Mouse (Mus musculus): ENCODE results near the gene Gpatch2l. TPM values are rescaled to one million over a fixed set of nuclear protein-coding genes. Genes with fewer than 3 reads are reported as not detected.

Gpatch2l gene
- 10 to 100 TPM; 27.9 to 29.3 TPM for total RNA-seq (2021)
- long read RNA-seq, experiment 1, full-length matches to known transcripts = 8 of 15 reads
- long read RNA-seq, experiment 1, partial matches to known transcripts = 2 of 15 reads
- long read RNA-seq, experiment 1, other reads (novel, unspliced or antisense) = 5 of 15 reads
- long read RNA-seq, experiment 2, full-length matches to known transcripts = 16 of 25 reads
- long read RNA-seq, experiment 2, partial matches to known transcripts = 2 of 25 reads
- long read RNA-seq, experiment 2, other reads (novel, unspliced or antisense) = 7 of 25 reads

DNA sequence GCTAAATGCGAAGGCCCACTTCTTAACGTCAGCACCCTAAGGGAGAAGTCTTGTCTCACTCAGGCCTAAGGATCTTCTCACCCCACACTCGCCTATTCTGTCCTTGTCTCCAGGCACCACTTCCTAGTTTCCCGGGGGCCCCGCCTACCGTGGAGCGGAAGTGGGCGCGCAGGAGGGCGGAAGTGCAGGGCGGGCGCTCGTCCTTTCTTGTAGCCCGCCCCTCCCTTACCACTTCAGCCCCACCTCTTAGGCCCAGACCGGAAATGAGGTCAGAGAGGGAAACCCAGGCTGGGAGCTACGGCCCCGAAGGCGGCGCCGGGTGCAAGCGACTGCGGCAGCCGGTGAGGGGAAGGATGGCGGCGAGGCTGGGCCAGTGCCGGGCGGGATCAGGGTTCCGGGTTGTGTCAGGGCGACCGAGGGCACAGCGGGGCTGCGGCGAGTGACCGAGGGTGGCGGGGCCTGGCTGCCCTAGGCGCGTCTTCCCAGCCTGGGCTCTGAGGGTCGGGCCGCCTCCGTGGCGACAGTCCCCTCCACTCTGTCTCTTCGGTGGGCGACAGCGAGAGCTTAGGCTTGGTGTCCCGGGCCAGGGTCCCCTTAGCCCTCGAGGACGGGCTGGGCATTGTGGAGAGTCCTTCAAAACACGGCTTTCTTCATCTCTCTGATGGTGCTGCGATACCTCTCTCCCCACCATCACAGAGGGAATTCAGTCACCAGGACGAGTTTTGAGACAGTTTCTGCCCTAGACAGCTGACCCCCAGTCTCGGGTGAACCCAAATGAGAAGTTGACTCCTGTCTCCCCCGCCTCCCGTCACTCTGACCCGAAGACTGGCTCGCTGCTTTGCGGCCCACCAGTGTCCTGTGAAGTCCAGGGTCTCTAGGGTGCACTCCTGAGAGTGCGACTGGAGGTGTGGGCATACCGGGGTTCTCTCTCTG is at the start of gene Gpatch2l:
Gene Gpatch2l, plus strand, starts transcription at position 255 of the 933 bp plus-strand sequence.
- DNase-seq (ENCODE audit: low spot score in 2 of 2) = peak; percentile 81 to 94

DNA sequence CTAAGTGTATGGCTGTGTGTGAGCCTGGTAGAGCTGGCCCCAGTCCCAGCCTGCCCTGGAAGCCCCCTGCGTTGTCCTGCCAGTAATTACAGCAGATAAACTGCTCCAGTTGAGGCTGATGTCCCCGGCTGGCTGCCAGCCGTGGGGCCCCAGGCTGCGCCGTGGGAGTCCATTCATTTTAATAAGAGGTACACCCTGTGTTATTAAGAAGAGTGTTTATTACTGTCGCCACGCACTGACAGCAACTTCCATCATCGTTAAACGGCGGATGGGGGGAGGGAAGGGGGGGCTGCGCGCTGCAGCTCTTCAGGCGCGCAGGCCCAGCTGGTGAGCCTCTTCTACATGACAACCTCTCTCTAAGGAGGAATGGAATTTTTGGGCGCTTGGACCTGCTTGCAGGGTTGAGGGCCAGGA is 49.6 kb upstream of the Gpatch2l start:
- no peak for DNase-seq (ENCODE audit: low spot score in 2 of 2)

DNA sequence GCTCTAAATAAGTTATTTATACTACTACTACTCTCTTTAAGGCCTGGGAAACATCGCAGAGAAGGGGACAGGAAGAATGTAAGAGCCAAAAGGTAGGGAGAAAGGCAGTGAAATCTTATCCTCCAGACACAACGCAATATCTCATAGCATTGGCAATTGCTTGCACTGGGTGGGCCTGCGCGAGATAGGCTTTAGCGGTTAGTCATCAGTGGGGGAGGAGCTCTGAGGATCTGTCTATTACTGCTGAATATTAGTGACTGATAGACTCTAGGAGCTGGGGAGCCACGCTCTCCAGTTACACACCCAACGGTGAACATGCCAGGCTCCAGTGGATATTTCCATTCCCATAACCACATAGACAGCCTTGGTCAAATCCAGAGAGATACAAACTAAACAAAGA is 44.7 kb upstream of the Gpatch2l start:
- no peak for DNase-seq (ENCODE audit: low spot score in 2 of 2)

DNA sequence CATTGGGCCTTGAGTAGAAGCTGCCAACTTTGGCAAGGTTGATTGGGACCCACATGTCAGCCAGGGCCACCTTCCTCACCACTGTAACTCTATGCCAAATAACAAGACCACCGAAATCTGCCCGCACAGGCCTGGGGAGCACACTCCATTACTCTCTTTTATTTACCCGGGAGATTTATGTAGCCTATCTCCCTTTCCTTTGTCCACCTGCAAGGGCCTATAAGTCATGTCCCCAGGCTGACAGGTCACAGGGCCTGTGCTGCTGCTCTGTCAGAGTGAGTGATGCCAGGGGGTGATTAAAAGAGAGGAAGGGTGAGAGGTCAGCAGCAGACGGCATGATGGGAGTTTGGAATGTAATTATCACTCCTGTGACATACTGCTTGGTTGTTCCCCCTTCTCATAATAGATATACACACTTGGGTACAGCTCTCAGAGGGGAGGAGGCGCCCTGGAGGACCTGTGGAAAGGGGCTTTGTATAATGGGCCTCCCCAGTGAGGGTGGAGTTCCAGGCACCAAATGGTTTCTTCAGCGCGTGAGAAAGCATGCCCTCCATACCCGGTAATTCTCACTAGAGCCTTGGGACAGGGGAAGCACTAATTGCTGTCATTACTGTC is 38.1 kb upstream of the Gpatch2l start:
- DNase-seq (ENCODE audit: low spot score in 2 of 2) = no peak

DNA sequence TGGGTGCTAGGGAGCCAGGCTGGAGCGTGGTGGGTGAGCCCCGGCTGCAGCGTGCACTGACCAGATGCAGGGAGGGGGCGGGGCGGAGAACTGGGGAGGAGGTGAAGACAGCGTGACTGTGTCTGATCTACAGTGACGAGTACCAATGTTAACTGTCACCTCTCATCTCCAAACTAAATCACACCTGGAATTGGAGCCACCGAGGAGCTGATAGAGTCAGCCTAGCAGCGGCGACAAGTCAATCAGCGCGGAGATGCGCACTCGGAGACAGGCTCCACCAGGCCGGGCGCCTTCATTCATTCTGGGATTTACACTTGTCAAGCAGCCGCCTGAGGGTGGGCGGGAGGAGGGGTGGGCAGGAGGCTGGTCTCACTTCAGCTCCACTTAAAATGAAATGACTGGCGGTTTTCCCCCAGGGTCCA is 30.5 kb upstream of the Gpatch2l start:
- no peak for DNase-seq (ENCODE audit: low spot score in 2 of 2)

DNA sequence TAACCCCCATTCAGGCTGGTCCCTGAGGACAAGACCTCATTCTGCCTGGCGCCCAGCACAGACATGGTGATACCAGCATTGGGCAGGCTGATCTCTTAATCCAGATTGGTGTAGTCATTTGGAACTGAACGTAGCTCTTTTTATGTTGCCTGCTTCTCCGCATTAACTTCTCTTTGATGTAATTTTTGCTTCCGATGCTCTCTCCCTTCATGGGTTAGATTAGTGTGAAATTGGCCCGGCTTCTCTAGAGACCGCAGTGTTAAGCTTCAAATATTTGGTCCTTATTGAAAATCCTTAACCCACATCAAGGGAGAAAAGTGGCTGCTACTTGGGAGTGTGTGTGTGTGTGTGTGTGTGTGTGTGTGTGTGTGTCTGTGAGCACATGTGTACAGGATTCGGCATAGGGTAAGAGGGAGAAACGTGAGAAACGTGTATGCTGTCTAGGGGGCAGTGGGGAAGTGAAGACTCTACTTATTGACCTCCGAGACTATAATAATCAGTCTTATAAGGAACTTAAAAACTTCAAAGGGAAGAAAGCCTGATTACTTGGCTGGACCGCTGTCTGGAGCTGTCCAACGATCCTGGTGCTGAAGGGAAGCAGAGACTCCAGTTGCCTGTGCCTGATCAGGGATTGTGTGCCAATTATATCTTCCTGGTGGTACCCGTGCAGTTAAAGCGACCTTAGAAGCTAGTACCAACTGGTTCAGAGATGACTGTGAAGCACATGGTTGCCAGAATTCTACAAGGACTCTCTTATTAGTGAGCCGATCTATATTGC is 28.8 kb upstream of the Gpatch2l start:
- peak; percentile 24 to 29 for DNase-seq (ENCODE audit: low spot score in 2 of 2)

DNA sequence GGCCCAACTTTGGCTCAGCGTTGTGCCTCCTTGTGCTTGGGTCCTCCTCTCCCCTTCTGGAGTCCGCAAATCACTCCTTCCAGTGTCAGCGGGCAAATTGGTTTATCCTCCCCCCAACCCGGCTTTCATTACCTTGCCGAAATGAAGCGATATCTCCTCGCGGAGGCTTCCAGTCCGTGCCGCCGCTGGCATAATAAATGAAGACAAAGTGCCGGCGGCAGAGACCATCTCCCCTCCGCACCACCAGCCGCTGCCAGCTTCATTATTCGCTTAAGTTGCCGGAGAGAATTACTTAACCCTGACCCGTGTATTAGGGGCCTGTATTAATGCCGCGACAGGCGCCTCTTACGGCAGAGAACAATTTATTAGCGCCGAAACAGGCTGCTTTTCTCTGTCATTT is 27.5 kb upstream of the Gpatch2l start:
- DNase-seq (ENCODE audit: low spot score in 2 of 2) = no peak

DNA sequence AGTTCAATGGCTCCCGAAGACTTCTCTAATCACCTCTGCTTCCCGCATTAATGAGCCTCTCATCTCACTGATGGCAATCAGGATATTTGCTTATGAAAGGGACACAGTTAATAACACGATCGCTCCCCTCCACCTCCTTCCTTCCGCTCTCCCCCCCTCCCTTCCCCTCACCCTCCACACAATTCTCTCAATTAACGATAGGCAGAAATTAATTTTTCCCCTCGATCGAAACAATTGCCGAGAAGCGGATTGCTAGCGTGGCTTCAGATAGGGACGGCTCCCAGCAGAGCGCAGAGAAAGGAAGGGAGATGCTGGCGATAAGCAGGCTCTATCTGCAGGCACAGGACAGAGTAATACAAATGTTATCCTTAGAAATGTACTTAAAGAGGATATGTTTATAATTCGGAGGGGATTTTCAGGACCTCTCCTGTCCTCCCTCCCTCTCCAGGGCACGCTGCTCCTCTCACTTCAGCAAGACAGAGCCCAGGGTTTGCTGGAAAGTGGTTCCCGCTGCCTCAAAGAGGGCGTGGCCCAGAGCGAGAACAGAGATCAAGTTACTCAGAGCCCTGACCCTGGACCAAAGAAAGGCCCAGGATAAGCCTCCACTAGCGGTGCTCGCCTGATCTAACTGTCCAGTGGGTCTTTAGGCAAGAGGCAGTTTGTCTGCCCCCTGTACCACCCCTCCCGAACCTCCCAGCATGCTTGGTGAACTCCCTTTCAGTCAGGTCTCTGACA is 24.8 kb upstream of the Gpatch2l start:
- DNase-seq (ENCODE audit: low spot score in 2 of 2) = no peak

DNA sequence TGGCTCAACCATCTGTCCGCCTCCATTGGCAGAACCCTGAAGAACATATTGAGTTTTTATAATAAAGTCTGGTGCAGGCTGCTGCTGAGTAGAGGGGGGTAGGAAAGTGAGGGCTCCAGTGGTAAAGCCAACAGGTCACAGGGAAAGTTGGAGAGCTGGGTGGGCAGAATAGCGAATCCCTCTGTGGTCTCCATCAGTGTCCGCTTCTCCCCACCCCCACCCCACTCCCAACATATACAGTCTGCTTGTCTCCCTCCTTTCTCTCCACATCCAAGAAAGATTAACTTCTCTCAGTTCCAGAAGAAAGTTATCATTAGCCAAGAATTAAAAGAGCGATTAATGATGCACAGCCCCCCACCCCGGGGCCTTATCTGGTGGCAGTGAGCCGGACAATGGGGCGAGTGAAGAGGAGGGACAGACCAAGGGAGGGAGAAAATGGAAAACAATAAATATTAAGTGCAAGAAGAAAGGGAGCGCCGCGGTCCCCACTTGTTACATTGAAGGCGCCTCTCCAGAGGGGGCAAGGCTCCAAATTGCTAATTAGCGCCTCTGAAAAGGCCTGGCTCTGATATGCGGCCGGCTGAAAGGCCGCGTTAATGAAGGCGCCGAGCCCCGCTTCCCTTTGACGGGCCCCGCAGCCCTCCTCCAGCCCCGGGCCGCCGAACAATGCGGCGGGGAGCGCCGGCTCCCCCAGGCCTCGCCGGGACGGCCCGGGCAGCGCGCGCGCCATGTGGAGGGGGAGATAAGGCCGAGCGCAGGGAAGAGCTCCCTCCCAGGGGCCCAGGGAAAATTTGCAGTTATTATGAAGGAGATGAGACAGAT is 21.2 kb upstream of the Gpatch2l start:
- DNase-seq (ENCODE audit: low spot score in 2 of 2) = no peak

DNA sequence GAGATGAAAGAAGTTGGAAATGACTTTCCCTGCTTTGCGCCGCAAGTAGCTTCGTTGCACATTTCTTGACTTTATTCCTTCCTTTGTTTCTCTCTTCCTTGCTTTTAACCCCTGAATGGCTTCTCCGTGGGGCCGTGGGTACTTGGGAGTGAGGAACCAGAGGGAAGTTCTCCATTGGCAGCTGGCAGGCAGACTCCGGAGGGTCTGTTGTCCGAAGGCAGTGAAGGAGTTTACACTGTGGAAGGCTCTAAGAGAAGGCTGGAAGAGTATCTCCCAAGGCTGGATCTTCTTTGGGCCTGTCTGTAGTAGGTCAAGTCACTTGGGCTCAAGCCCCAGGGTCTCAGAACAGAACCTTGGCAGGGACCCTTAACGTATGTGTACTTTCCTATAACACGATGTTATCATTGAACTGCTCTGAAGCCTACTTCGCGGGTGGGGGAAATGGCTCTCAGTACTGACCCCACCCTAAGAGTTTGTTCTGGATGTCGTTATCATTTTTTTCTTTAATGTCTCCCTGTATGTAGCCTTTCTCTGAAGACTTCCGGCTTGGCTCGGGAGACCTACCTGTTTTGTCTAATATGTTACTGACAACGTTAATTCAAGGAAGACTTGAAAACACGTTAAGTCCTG is 20.5 kb upstream of the Gpatch2l start:
- no peak for DNase-seq (ENCODE audit: low spot score in 2 of 2)

DNA sequence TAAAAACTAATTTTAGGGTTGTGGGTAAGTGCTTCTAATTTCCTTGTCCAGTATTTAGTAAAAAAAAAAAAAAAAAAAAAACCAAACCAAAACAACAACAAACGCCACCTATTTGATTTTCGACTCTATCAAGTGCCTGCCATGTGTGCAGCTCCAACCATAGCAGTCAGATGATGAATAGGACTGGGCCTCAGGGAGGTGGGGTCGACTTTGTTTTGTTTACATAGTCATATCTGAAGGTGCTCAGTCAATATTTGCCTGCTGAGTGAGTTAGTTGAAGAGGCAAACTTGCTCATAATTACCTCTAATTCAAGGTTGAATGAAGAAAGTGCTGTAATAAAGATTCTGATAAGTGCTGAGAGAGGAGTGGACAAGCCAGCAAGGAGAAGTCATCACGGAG is 7.4 kb upstream of the Gpatch2l start:
- no peak for DNase-seq (ENCODE audit: low spot score in 2 of 2)

DNA sequence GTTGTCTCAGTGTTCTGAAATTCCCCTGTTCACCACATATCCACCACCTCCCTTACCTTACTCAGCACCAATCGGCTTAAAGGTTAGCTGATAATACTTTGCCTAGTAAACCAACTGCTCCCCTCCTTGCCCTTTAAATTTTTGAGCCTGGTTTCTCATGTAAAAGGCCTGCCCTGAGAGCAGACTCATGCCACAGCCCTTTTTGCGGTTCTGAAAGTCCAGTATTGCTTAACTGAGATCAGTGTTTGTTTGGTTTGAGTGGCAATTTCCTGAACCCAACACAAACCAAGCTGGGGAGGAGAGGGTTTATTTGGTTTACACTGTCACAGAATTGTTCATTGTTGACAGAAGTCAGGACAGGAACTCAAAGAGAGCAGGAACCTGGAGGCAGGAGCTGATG is 2.9 kb upstream of the Gpatch2l start:
- DNase-seq (ENCODE audit: low spot score in 2 of 2) = no peak

DNA sequence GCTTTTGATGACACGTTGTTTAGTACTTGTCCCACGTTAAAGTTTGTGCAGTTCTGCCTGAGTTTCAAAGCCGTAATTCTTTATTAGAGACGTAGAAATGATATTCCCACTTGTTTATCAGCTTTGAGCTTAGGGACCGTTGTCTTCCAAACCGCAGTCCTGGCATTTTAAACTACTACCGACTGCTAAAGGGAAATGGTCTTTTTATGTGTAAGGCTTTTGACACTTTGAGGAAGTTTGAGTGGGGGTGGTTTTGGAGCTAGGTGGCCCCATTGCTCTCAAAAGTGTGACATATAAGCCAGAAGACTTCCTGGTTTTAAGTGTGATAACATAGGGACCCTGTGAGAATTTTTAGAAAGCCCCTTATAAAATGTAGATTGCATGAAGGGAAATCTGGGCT is 905 bp downstream of the Gpatch2l start:
- no peak for DNase-seq (ENCODE audit: low spot score in 2 of 2)

DNA sequence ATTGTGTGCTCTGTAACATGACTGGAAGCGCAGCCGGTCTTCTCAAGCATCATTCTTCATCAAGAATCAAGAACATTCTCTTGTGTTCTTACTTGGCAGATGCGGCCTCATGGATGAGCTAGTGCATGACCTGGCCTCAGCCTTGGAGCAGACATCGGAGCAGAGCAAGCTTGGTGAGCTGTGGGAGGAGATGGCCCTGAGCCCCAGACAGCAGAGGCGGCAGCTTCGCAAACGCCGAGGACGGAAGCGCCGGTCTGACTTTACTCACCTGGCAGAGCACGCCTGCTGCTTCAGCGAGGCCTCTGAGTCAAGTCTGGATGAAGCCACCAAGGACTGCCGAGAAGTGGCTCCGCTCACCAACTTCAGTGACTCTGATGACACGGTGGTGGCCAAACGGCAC is 2.3 kb downstream of the Gpatch2l start:
- no peak for DNase-seq (ENCODE audit: low spot score in 2 of 2)

DNA sequence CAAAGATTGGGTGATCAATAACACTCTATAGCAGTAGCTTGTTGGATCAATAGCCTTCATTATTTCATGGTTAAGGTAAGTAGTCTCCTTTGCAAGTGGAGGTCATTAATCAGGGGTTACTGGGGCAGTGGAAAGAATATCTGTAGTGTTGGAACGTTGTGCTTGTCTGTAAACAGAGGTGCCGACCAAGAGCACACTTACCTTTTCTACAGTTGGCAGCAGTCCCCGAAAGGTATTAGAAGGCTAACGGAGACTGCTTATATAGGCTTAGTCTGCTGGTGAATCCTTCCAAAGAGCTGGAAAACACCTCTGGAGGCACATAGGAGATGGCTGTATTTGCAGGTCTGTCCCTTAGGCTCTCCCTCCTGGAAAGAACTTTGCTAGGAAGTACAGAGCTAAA is 8.5 kb downstream of the Gpatch2l start:
- DNase-seq (ENCODE audit: low spot score in 2 of 2) = no peak

DNA sequence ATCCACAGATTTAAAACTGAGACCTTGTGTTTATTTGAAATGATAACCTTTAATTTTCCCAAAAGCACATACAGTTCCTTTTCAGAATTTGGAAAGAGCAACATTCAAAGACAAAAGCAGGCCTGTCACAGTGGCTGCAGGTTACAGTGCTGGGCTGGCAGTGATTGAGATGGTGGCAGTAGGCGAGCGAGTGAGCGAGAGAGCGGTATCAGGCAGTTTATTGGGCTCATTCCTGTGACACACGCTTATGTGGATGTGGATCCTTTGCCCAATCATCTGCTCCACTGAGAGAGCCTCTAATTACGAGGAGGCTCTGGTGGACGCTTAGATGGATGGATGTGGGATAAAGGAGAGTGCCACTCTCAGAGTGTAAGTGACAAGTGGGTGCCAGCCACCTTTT is 13.3 kb downstream of the Gpatch2l start:
- no peak for DNase-seq (ENCODE audit: low spot score in 2 of 2)

DNA sequence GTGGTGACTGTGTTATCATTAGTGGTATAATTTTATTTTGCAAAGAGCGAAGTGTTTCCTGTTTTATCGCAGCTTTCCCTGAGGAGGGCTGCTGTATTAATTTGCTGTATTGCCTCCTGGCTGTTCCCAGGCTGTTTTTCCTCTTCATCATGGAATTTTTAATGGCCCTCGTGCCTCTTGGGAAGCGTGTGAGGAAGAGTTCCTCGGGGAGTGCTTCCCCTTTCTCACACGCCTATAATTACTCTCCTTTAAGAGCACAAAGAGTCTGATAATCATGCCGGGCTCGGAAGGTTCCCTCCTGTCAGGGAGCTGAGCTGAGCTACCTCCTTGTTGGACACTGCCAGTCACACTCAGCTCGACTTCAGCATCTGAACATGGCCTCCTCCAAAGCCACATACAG is 30.0 kb downstream of the Gpatch2l start:
- no peak for DNase-seq (ENCODE audit: low spot score in 2 of 2)

DNA sequence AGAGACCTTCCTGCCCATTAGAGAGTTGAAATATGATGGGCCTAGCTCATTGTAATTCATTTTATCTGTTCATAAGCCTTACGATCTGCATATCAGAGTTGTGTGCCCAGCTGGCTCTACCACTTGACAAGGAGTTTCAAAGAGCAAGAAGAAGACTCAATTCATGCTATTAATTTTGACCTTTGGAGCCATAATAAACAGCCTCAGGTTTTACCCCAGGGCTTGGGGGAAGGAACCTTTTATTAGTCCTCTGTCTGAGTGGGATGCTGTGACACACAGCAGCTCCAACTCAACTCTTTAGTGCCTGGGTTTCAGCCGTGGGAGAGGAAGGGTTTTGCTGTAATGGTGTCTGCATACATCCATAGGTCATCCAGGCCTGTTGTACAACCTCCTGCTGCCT is 32.6 kb downstream of the Gpatch2l start:
- no peak for DNase-seq (ENCODE audit: low spot score in 2 of 2)

DNA sequence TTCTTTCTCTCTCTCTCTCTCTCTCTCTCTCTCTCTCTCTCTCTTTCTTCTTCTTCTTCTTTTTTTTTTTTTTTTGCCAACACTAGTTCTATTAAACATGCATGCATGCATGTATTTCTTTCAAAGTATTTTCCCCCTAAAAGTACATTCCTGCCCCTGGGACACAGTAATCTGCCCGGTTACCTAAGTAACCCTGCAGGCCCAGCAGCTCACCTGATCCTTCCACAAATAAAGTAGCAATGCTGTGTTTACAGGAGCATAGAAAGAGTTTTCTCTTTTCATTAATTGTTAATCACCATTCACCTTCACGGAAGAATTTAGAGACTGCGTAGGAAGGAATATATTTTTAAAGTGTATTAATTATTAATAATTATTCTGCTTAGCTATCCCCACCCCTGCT is 34.1 kb downstream of the Gpatch2l start:
- DNase-seq (ENCODE audit: low spot score in 2 of 2) = no peak
